Mouse (Mus musculus): ENCODE results near the gene Ccdc175. TPM values are rescaled to one million over a fixed set of nuclear protein-coding genes. Genes with fewer than 3 reads are reported as not detected.

The Ccdc175 gene
- polyA plus RNA-seq, 1 experiment from 2014 or later: not detected

DNA sequence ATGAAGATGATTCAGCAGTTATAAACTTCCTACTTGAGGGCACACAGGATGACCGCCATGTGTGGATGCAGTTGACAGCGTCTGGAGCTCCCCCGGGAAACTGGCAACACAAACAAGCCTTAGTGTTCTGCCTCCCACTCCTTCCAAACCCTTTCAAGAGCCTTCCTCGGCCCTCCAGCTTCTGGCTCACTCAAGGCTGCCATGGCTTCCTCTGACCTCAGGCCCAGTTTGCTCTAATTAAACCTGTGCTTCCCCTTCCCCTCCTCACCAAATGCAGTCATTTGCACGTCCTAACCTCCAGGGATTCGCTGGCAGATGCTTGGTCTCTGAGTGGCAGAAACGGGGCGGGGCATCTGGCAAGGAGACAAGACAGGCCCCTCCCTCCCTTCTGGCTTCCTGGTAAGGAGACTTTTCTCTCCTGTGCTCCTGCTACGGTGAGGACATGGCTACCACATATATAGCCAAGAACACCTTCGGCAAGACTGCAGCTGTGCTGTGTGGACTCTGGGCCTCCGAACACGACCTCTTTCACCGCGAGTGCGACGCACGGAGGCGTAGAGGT, 13.2 kb upstream of the Ccdc175 start:
- CTCF ChIA-PET: no interaction called here
- POLR2A ChIA-PET: no interaction called here
- DNase-seq (ENCODE audit: low read depth, low spot score) (no peak), ATAC-seq (no peak)
- in situ Hi-C loops (cut with MboI; ENCODE audit: low pct_unique_long_range_greater_than_20kb): no loop called here
- H3K27me3 ChIP-seq: peaks cover 7% of the 10 kb centered on the region
- TF ChIP-seq CTCF (IDR thresholded peaks at IDR 0.05): no peak

DNA sequence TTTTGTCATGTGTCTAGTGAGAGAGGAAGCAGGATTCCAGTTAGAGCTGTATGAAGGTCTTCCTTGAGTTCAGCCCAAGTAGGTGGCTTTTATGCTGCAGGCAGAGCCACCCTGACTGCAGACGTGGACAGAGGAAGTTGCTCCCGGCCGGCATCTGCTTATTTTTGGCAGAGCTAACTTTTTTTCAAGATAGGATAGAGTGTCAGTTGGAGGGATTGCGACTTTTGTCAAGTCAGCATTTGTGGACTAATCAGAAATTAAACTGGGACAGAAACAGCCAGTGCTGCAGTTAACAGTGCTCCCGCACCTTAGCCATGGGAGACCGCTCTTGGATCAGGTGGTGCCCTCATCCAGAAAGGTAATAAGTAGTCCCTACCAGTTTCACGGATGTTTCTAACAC, 12.6 kb upstream of the Ccdc175 start:
- no peak for TF ChIP-seq CTCF (IDR thresholded peaks at IDR 0.05)
- in situ Hi-C loops (cut with MboI; ENCODE audit: low pct_unique_long_range_greater_than_20kb): no loop called here
- H3K27me3 ChIP-seq: peaks cover 7% of the 10 kb centered on the region
- CTCF ChIA-PET: no interaction called here
- DNase-seq (ENCODE audit: low read depth, low spot score) (no peak), ATAC-seq (no peak)
- POLR2A ChIA-PET: no interaction called here

DNA sequence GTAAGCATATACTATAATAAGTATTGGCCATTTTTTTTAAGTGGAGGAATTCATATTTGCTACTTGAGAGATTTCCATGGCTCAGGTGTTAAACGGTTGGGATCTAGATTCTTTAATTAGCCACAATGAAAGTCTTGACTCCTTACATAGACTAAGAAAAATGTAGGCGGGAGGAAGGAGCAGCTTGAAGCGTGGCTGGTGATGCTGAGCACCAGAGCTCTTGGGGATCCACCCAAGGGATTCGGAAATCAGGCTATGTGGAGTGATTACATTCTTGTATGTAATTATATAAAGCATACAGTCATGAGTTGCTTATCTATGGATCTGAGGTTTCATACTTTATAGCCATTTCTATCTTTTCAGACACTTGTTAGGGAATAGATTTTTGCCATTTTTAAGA, 5.3 kb downstream of the Ccdc175 start:
- TF ChIP-seq CTCF (IDR thresholded peaks at IDR 0.05): no peak
- in situ Hi-C loops (cut with MboI; ENCODE audit: low pct_unique_long_range_greater_than_20kb): no loop called here
- peaks cover 21% of the 10 kb centered on the region for H3K27me3 ChIP-seq
- ChIA-PET CTCF (no interaction called here), POLR2A (no interaction called here)
- DNase-seq (ENCODE audit: low read depth, low spot score) (no peak), ATAC-seq (no peak)

DNA sequence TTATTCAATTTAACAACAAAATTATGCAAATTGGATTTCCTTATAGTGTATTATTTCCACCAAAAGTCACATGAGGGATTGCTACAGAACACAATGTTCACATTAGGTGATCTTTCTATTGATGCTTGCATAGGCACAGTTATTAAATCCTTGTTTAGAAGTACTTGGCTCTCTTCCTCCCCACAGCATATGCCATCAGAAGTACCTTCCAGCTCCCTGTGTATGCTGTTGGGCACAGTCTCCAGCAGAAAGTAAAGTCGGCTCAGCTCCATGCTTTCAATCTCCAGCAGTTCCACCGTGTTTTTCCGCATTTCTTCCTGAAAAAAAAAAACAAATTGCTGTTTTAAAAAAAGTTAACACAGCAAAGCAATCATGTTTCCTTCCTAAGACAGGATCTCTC, 6.5 kb downstream of the Ccdc175 start:
- CTCF ChIA-PET: no interaction called here

DNA sequence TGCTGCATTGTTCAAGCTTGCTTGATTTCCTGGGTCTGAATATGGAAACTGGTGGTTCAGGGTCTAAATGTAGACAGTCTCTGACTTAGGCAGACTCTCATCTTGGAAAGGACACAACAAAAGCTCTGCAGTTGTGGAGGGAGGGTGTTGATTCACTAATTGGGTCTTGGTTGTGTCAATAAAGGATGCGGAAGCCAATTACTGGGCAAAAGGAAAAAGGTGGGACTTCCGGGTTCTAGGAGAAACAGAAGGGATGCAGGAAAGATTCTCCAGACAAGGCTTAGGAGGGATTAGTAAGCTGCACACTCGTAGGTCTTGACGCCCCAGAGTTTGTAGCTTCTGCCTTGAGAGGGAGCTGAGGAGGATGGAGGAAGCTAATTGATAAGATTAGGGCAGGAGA, 26.4 kb downstream of the Ccdc175 start:
- ChIA-PET POLR2A (no interaction called here), CTCF (no interaction called here)
- ATAC-seq (no peak), DNase-seq (ENCODE audit: low read depth, low spot score) (no peak)
- in situ Hi-C loops (cut with MboI; ENCODE audit: low pct_unique_long_range_greater_than_20kb): no loop called here
- no peak for TF ChIP-seq CTCF (IDR thresholded peaks at IDR 0.05)
- H3K27me3 ChIP-seq: peaks cover 28% of the 10 kb centered on the region

More for the DNA sequence above, 6.5 kb downstream of the Ccdc175 start:
- peaks cover 21% of the 10 kb centered on the region for H3K27me3 ChIP-seq
- in situ Hi-C loops (cut with MboI; ENCODE audit: low pct_unique_long_range_greater_than_20kb): no loop called here
- DNase-seq (ENCODE audit: low read depth, low spot score): no peak
- TF ChIP-seq CTCF (IDR thresholded peaks at IDR 0.05): no peak
- ATAC-seq: no peak
- POLR2A ChIA-PET: no interaction called here

DNA sequence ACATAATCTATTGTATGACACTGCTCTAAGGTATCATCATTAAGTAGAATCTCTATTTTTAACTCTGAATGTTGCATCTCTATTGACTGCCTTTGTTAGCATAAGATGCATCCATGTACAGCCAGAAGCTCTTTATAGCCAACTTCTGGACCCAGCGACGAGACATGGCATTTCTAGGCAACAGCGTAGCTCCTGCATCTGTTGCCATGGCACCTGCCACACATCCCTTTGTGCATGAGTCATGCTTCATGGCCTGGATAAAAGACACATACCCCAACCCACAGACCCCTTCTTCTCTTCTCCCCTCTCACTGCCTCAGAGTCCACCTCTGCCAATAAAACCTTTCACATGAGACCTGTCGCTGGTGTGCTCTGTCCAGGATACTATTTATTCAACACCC, 34.0 kb downstream of the Ccdc175 start:
- in situ Hi-C loops (cut with MboI; ENCODE audit: low pct_unique_long_range_greater_than_20kb): no loop called here
- POLR2A ChIA-PET: no interaction called here
- ATAC-seq (no peak), DNase-seq (ENCODE audit: low read depth, low spot score) (no peak)
- CTCF ChIA-PET: no interaction called here
- H3K27me3 ChIP-seq: peaks cover 47% of the 10 kb centered on the region
- no peak for TF ChIP-seq CTCF (IDR thresholded peaks at IDR 0.05)

DNA sequence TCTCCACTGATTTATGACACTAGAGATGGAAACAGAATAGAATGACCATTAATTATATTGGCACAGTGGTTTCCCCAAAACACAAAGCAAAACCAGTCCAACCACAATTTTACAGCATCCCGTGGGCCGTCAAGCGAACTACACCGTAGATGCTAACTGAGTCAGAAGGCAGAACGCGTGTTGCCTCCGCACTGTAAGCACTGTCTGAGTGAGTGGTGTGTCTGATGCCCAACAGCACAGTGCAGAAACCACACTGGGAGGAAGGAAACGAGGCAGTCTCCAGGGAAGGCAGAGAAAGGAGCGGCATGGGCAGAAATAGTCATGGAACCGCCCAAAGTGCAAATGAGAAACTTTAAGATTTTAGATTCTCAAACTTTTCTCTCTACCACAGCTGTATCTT, 55.6 kb downstream of the Ccdc175 start:
- ChIA-PET POLR2A (no interaction called here), CTCF (no interaction called here)
- peaks cover 25% of the 10 kb centered on the region for H3K27me3 ChIP-seq
- TF ChIP-seq CTCF (IDR thresholded peaks at IDR 0.05): no peak
- ATAC-seq (no peak), DNase-seq (ENCODE audit: low read depth, low spot score) (no peak)
- in situ Hi-C loops (cut with MboI; ENCODE audit: low pct_unique_long_range_greater_than_20kb): no loop called here

DNA sequence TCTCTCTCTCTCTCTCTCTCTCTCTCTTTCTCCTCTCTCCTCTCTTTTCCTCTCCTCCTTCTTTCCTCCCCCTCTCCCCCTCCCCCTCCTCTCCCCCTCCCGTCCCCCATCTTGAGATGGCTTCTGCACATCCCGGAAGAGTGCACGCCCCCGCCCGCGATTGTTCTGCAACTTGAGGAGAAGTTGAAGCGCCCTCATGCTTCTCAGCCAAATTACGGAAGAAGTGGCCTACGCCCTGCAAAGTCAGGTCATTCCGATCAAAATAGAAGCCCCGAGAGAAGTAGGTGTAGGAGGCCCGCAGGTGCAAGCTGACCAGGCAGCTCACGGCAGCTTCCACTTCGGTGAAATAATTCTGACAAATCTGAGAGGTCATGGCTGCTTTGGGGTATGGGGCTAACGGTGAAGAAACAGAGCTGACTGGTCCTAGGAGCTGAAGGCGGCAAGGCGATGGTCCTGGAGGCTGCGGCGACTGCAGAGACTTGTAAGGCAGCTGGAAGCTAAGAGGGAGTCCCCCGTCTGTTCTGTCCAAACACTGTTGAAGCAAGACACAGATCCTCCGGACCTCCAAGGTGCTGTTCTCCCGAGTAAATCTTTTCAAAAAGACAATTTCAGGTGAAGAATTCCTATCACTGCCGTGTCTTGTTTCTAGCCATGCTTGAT, 69.0 kb downstream of the Ccdc175 start:
- CTCF ChIA-PET: no interaction called here
- no peak for ATAC-seq
- H3K27me3 ChIP-seq: peaks cover 20% of the 10 kb centered on the region
- POLR2A ChIA-PET: no interaction called here
- no peak for DNase-seq (ENCODE audit: low read depth, low spot score)
- no peak for TF ChIP-seq CTCF (IDR thresholded peaks at IDR 0.05)
- in situ Hi-C loops (cut with MboI; ENCODE audit: low pct_unique_long_range_greater_than_20kb): no loop called here

DNA sequence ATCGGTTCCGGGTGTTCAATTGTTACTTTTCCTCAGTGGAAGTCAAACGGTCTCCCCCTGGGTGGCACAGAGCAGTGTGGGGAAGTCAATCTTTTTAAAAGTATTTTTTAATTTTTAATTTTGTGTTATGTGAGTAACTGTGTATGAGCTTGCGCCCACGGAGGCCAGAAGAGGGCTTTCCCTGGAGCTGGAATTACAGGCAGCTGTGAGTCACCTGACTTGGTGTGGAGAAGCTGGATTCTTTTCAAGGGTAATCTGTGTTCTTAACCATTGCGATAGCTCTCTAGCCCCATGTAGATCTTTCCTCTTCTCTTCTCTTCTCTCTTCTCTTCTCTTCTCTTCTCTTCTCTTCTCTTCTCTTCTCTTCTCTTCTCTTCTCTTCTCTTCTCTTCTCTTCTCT, 69.7 kb downstream of the Ccdc175 start:
- no peak for DNase-seq (ENCODE audit: low read depth, low spot score)
- ChIA-PET CTCF (no interaction called here), POLR2A (no interaction called here)
- no peak for ATAC-seq
- TF ChIP-seq CTCF (IDR thresholded peaks at IDR 0.05): no peak
- peaks cover 23% of the 10 kb centered on the region for H3K27me3 ChIP-seq
- in situ Hi-C loops (cut with MboI; ENCODE audit: low pct_unique_long_range_greater_than_20kb): no loop called here

DNA sequence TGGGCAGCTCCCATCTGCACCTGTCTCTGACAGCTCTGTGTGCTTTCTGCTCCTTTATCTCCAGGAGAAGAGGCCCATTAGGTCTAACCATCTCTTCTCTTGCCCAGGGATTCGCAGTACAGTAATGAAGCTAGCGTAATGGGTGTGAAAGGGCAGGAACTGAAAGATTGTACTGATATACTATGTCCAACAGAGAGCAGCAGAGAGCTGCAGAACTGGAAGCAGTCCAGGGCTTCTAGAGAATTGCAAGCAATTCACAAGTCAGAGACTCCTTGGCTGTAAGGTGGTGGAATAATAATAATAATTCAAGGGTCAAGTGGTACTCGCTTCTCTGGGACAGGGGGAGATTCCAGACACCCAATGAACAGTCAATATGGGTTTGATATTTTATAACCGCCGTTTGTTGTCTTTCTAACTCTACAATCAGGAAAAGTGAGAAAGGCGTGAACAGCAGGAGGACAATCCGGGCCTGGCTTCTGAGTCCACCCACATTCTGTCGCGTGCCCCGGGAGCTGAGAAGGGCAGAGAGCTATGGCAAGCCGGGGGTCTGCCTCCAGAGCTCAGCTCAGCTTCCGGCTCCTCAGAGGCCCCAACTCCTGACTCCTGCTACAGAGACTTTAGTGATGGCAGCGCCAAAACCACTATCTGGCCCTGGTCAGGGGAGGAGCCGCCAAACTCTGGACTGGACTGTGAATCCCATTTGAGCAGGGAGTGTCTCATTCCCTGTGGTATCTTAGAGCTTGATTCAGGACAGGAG, 80.1 kb downstream of the Ccdc175 start:
- peak; percentile 26 for ATAC-seq
- no peaks in the 10 kb centered on the region for H3K27me3 ChIP-seq
- in situ Hi-C loops (cut with MboI; ENCODE audit: low pct_unique_long_range_greater_than_20kb): loop anchor here (5.0 kb wide), 1 partner anchor 313 kb away; no protein-coding TSS in a partner anchor
- peak; percentile 85 for TF ChIP-seq CTCF (IDR thresholded peaks at IDR 0.05)
- DNase-seq (ENCODE audit: low read depth, low spot score): peak; percentile 33
- ChIA-PET POLR2A (no interaction called here), CTCF (interaction anchor here (0.9 to 2.6 kb wide), 6 partner anchors 17 to 329 kb away, joined by 3 to 10 read pairs (median 5); no protein-coding TSS in a partner anchor)

DNA sequence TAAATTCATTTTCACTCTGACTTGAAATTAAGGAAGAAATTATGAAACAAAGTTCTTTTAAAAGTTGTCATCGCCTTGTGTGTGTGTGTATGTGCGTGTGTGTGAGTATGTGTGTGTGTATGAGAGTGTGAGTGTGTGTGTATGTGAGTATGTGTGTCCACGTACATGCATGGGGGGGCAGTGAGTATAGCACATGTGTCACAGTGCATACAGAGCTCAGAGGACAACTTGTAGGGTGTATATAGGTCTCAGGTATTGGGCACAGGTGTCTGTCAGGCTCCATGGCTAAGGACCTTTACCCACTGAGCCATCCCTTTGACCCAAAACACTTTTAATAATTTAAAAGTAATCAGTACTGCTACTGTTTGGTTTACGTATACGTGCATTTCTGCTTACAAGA, 80.8 kb downstream of the Ccdc175 start:
- CTCF ChIA-PET: interaction anchor here (1.0 to 2.6 kb wide), 4 partner anchors 311 to 330 kb away, joined by 4 to 10 read pairs (median 6); no protein-coding TSS in a partner anchor

More for the DNA sequence above, 80.8 kb downstream of the Ccdc175 start:
- in situ Hi-C loops (cut with MboI; ENCODE audit: low pct_unique_long_range_greater_than_20kb): no loop called here
- POLR2A ChIA-PET: no interaction called here
- ATAC-seq (no peak), DNase-seq (ENCODE audit: low read depth, low spot score) (no peak)
- TF ChIP-seq CTCF (IDR thresholded peaks at IDR 0.05): no peak
- no peaks in the 10 kb centered on the region for H3K27me3 ChIP-seq
